In genomic region chr1:176505441-176505840, GRCm38 (mm10) we compare ENCODE assay signal across 13 mouse cellular contexts.
"Had no signal": no experiment of that assay in that cellular context is flagged by ENCODE, and none has a peak within 500 bp of the region (broad histone marks: within the 10 kb centered on the region; RNA-seq: fewer than 3 reads in every experiment).

No protein-coding gene starts in this region.

- ATAC-seq: intestine, embryonic 16.5 days; liver, embryonic 12.5 days; midbrain, embryonic 16.5 days had no signal

- DNase-seq: layer of hippocampus, adult 9-11 months; layer of hippocampus, postnatal 36 days; lung, postnatal 14 days; retina, postnatal 1 day; right cerebral cortex, postnatal 4 days; thymus, postnatal 36 days had no signal

- H3K4me2 ChIP-seq: limb, embryonic 15.5 days; liver, embryonic 12.5 days; lung, embryonic 15.5 days; midbrain, embryonic 12.5 days; neural tube, embryonic 13.5 days had no signal

- H3K9ac ChIP-seq: limb, embryonic 15.5 days; liver, embryonic 12.5 days; lung, embryonic 15.5 days; midbrain, embryonic 12.5 days; neural tube, embryonic 13.5 days had no signal

- H3K9me3 ChIP-seq: limb, embryonic 15.5 days; liver, embryonic 12.5 days; lung, embryonic 15.5 days; midbrain, embryonic 12.5 days; neural tube, embryonic 13.5 days had no signal

- H3K36me3 ChIP-seq: limb, embryonic 15.5 days; liver, embryonic 12.5 days; lung, embryonic 15.5 days; midbrain, embryonic 12.5 days; neural tube, embryonic 13.5 days had no signal

- H3K27me3 ChIP-seq: limb, embryonic 15.5 days; liver, embryonic 12.5 days; lung, embryonic 15.5 days; midbrain, embryonic 12.5 days; neural tube, embryonic 13.5 days had no signal

- H3K27ac ChIP-seq: limb, embryonic 15.5 days; liver, embryonic 12.5 days; lung, embryonic 15.5 days; midbrain, embryonic 12.5 days; neural tube, embryonic 13.5 days had no signal

- H3K4me3 ChIP-seq: limb, embryonic 15.5 days; liver, embryonic 12.5 days; lung, embryonic 15.5 days; midbrain, embryonic 12.5 days; neural tube, embryonic 13.5 days had no signal

- H3K4me1 ChIP-seq: limb, embryonic 15.5 days; liver, embryonic 12.5 days; lung, embryonic 15.5 days; midbrain, embryonic 12.5 days; neural tube, embryonic 13.5 days had no signal
